Mouse (Mus musculus): ENCODE data around the gene Maneal.

Maneal gene

DNA sequence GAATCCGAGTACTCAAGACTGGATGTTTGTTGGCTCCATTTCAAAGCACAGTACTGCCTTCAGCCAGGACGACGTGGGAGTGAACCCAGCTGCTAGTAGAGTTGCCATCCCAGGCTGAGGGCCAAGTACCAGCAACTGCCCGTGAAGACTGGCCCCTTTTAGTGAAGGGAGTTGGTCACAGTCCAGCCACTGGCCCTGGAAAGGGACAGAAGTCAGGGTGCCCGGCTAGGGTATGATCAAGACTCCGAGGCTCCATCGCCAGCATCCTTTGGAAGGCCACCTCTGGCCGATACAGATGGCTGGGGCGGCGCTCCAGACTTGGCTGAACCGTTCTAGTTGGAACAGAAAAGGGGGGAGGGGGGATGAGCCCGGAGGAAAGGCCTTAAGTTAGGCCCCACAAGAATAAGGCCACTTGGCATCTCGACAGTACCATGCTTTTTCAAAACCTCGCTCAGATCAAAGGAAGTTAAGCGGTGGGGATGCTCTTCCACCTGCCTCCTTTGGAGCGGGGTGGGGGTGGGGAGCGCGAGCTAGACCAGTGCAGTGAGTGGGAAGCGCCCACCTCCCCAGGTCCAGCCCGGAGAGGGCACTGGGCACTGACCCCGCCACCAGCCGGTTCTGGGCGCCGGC is 12.2 kb downstream of the Maneal start:
- DNase-seq (ENCODE audit: low read depth, low spot score): no peak

DNA sequence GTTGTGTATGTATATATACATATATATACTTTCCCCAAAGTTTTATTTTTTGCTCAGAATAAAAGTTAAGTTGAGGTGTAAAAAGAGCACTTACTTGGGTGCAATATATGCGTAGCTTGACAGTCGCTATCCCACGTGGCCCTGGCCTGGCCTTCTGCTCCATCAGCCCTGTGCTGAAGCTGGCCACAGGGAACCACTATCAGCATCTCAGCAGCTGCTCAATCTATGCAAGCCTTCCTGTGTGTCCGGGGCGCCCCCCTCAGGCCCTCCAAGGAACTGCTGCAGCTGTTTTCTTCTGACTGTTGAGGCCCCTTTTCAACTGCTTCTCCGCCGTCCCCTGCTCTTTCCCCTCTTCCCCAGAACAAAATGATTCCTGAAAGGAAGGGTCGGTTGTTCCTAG is 14.4 kb downstream of the Maneal start:
- DNase-seq (ENCODE audit: low read depth, low spot score): peak; percentile 61

DNA sequence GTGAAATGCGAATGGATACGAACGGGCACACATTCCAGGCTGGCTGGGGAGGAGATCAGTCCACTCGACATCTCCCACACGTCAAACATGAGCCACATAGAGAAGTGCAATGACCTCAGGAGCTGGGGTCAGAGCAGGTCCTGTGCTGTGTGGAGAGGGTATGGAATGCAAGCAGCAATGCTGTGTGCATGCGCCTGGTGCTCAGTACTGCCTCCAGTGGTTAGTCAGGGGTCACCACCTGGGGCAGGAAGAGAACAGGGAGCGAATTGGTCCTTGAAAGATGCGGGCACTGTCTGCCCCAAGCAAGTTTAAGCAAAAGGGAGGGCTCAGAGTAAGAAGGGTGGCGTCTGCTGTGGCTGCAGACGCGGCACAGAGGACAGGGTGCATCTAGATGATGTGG is 18.5 kb downstream of the Maneal start:
- DNase-seq (ENCODE audit: low read depth, low spot score): no peak

DNA sequence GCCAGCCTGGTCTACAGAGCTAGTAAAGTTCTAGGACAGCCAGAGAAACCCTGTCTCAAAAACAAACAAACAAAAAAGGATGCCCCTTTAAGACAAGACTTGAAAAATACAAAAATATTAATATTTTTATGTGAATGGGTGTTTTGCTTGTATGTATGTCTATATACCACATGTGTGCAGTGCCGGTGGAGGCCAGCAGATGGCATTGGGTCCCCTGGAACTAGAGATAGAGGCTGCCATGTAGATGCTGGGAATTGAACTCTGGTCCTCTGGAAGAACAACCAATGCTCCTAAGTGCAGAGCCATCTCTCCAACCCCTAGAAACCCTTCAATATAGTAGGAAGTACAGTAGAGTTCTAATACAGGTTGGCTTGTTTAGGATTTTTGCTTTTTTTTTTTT is 21.0 kb downstream of the Maneal start:
- DNase-seq (ENCODE audit: low read depth, low spot score): no peak

DNA sequence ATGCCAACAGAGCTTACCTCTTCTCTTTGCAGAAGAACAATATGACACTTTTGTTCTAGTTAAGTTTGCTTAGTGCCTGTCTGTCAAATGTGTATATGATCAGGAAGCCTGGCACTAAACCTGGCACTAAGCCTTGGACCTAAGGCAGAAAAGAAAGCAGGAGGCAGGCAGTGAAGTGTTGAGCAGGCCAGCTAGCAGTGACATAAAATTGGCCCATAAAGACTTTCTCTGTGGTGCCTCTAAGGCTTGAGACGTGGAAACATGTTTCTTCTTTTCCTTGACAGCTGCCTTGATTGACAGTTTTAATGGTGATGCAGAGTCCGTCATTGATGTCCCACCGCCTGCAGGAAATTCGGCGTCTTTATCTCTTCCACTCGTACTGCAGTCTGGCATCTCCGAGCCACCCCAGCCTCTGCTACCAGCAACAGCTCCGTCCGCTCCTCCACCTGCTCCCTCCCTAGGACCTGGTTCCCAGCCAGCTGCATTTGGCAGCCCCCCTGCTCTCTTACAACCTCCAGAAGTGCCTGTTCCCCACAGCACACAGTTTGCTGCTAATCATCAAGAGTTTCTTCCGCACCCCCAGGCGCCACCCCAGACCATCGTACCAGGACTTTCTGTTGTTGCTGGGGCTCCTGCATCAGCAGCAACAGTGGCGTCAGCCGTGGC is 23.8 kb downstream of the Maneal start:
- no peak for DNase-seq (ENCODE audit: low read depth, low spot score)

DNA sequence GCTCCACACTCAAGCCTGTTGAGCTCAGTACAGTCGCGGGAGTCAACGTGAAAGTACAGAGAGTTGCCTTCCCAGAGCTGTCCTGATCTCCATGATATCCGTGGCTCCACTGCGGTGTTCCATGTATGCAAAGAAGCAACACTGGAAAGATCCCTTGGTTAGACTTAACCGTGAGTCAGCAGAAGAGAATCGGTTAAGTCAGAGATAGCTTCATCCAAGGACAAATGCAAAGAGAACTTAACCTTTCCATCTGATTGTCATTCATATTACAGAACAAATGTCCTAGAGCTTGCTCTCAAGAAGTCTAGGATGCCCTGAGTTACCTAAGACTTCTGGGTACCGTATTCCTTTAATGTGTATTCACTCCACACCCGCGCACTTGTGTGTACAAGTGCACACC is 29.2 kb downstream of the Maneal start:
- no peak for DNase-seq (ENCODE audit: low read depth, low spot score)

DNA sequence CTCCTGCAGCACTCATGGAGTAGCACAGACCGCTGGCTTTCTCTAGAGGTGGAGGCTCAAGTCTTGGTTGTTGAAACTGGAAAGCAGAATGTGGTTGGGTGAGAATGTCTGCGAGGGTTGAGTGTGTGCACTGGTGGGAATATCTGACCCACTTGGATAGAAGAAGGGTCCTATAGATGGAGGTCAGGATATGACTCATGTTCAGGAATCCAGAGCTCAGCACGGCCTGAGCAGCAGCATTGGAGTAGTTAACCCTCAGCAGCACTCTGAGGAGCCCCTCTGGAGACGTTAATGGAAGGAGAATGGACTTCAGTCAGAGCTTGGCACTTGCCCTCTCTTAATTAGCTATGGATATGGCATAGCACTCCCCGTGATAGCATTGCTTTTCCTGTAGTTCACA is 32.3 kb downstream of the Maneal start:
- DNase-seq (ENCODE audit: low read depth, low spot score): no peak

DNA sequence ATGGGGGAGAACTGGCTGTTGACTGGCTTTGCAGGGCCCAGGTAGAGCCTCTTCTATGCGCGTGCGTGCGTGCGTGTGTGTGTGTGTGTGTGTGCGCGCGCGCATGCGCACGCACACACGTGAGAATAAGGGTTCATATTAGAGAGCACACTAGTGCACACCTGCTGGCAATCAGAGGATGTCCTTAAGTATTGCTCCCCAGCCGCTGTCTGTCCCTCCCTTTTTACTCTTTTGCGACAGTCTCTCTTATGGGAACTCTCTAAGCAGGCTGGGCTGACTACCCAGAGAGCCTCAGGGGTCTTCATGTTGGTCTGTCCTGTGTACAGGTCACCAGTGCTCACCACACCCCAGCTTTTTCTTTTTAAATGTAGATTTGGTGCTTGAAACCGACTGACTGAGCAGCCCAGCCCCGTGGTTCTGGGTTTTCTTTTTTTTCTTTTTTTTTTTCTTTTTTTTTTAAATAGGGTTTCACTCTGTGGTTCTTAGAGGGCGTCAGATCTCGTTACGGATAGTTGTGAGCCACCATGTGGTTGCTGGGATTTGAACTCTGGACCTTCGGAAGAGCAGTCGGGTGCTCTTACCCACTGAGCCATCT is 36.5 kb downstream of the Maneal start:
- DNase-seq (ENCODE audit: low read depth, low spot score): no peak

DNA sequence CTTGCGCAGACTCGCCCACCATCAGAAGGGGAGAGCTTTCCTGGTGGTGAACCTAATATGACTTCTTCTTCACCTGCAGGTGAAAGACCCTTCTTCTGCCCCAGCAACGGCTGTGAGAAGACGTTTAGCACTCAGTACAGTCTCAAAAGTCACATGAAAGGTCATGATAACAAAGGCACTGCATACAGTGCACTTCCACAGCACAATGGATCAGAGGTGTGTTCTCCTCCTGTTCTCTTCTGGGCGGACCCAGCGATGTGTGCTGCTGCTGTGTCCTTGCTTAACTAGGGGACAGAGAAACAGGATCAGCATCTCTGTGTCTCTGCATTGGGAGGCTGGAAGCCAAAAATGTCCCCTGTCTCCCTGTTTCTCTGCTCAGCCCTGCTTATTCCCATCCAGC is 37.0 kb downstream of the Maneal start:
- no peak for DNase-seq (ENCODE audit: low read depth, low spot score)

DNA sequence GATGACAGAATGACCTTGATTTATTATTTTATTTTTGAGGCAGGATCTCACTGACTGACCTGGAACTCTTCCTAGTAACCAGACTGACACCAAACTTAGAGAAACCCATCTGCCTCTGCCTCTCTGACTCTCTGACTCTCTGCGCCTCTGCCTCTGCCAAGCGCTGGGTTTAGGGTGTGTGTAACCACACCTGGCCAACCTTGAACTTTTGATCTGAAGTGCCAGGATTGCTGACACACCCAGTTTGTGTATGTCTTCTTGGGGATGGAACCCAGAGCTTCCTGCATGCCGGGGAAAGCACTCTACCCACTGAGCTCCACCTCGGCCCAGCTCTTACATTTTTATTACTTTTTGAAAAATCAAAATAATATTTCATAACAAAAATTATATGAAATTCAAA is 43.1 kb downstream of the Maneal start:
- no peak for DNase-seq (ENCODE audit: low read depth, low spot score)

DNA sequence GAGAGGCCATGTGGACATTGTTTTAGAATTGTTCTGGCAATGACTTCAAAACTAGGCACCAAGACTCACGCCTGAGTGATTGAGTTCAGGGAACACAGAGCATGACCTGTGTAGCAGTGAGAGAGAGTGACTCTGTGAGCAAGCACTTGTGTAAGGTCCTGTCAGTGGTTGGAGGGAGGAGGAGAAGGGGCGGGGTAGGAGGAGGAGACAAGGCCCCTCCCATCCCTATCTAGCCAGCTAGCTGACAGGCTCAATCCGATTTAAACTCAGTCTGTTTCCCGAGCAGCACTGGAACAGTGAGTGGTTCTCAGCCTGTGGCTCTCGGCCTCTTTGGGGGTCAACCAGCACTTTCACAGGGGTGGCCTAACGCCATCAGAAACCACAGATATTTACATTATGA is 44.2 kb downstream of the Maneal start:
- DNase-seq (ENCODE audit: low read depth, low spot score): no peak

DNA sequence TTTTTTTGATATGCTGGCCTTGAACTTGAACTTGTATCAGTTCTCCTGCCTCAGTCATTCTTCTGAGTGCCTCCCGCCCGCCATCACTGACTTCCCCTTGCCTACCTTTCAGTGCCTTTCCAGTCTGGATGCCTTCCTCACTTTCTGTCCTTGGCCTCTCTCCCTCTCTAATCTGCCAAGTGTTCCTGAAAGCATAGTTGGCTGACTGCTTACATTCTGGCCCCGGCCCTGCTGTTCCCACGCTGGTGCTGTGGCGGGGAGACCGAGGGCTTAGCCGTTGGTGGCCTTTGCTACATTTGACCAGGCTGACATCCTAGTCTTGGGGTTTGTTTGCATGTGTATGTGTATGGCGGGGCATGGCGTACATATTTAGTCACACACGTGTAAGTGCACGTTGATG is 46.1 kb downstream of the Maneal start:
- no peak for DNase-seq (ENCODE audit: low read depth, low spot score)

DNA sequence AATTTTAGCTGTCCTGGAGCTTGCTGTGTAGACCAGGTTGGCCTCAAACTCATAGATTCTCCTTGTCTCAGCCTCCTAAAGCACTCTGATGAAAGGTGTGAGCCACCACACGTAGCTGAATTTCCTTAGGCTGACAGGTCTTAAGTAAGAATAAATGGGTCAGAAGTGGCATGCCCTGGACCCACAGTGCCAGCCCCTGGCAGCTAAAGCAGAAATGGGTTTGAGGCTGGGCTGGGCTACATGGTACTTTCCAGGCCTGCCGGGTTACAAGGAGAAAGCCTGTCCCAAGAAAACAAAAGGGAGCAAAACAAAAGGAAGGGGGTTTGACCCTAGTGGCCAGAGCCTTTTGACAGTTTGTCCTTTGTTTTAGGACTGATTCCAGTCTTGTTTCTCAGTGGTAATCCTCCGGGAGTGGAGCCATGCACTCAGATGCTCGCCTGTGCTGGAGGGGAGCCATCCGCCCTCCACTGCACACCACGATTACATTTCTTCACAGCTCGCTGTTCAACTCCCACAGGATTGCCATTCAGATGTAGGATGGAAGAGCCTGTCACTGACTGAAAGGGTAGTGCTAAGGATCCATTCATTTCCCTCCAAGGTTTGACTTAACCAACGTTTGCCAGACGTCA is 50.5 kb downstream of the Maneal start:
- DNase-seq (ENCODE audit: low read depth, low spot score): no peak

DNA sequence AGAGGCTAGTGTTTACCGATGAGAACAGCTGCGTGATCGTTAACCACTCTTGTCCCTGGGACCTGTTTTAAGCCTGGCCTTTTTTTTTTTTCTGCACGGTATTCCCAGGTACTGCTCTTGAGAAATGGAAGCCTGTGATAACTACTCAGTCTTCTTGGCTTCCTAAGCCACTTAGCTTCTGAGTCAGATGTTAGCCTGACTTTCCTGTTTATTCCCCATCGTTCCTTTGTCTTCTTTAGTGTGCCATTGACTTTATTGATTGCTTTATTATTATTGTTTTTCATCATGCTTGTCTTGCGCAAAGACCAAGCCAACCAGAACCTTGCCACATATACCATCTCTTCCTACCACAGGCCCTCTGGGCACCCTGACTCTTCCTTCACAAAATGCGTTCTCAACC is 51.9 kb downstream of the Maneal start:
- DNase-seq (ENCODE audit: low read depth, low spot score): no peak

DNA sequence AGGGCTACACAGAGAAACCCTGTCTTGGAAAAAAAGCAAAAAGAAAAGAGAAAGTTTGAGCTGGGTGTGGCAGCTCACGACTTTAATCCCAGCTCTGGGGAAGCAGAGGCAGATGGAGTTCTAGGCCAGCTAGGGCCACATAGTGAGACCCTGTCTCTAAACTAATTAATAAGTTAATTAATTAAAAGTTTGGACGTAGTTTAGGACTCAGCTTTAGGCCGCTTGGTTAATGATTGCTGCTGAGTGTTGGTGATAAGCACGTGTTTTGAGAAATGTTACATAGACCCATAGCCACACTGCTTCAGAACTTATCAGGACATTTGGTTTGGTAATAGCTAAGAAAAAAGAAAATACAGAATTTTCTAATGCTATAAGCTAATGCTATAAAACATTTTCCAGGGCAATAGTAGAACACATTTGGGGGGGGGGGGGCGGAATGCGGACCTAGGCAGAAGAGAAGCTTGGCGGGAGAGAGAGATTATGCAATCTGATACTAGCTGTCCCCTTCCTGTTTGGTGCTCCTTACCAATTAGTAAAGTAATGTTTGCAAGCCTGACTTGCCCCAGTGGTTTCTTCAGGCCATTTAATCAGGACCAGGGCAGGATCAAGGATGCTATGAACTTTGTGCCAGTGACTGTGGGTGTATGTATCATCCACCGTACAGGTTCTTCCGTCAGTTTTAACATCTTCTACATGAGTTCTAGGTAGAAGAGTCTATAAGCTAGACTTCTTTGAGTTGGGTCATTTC is 52.7 kb downstream of the Maneal start:
- DNase-seq (ENCODE audit: low read depth, low spot score): no peak

DNA sequence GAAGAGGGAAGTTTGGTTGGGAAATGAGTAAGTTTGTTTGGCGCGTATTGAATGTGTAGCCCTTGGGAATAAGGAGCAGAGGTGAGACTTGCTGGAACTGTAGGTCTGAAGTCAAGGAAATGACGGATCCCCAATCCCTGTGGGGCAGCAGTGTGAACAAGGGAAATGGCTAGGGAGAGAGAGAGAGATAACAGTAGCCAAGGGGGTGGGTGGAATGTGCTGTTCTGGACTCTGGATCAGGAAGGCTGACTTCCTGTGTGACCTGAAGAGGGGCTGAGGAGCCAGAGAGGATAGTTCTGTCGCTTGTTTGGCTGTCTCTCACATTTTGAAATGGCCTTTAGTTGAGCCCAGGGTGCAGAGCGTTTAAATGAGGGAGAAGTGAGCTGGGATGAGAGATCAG is 53.5 kb downstream of the Maneal start:
- no peak for DNase-seq (ENCODE audit: low read depth, low spot score)

All from forelimb bud, embryonic 11.5 days (tissue).